Mouse (Mus musculus): ENCODE measurements at regions not wholly inside any gene's neighbourhood (a gene's known extent, or its start where the extent isn't known, plus 50 kb on each side); places are given as distances from the start of the nearest gene placed in this dataset.

GRCm38 (mm10) chr13:39523246-39523850 is 562.7 kb upstream of the Slc35b3 start:
- no peak for TF ChIP-seq EP300 (IDR thresholded peaks at IDR 0.05; ENCODE audit: low read depth)
- no peak for TF ChIP-seq CTCF (IDR thresholded peaks at IDR 0.05; ENCODE audit: low read depth)
